Mouse (Mus musculus) inflammation-experienced regulatory T-cells, adult 16 weeks (primary cell): Measurements from ENCODE around the gene Cylc2. TPM values are rescaled to one million over a fixed set of nuclear protein-coding genes. Genes with fewer than 3 reads are reported as not detected.

Source experiments
- polyA plus RNA-seq: library from polyadenylated mRNA; unstranded; fragments of 100-300 nt; shearing (Covaris generic); gene quantifications from one replicate; pipeline ENCODE4 v1.2.1, GENCODE M21; 2017

The Cylc2 gene
- polyA plus RNA-seq: not detected

DNA sequence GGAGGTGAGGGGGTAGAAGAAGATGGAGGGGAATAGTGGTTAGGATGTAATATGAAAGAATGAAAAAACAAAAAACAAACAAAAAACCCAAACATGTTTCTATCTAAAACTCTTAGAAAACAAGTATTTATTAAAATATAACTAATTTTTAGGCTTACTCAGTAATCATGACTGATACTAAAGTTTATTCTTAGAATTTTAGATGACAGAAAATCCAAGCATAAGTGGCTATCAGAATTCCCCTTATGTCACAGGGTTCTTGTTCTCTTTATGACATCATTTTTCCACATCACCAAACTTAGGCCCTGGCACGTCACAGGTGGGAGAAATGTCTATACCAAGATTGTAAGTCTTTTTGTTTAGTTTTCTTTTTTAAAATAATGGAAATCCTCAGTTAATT lies at the start of gene Cylc2:
Cylc2 (plus strand) TSS at position 301 of the 400 bp plus-strand sequence.

